Mouse (Mus musculus): Measurements from ENCODE around the gene Kif17.
"Not testable (repeated sequence)": the region's sequence is repeated elsewhere in the genome, so short reads cannot be mapped to it uniquely, and the experiment has no call there.

Gene Kif17

GRCm38 (mm10) chr4:138315781-138316180 lies 65.5 kb downstream of the Kif17 start:
- DNase-seq, result no peak

DNA sequence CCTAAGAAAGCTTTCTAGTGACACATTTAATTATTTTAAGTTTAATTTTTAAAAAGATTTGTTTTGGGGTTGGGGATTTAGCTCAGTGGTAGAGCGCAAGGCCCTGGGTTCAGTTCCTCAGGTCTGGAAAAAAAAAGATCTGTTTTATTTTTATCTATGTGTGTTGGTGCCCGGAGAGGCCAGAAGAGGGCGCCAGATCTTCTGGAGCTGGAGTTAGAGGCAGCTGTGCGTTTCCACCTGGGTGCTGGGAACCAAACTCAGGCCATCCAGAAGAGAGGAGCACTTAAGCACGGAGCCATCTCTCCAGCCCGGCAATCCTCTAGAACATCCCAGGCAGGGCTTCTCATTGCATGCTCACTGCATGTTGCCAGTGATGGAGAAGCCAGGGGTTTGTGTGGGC lies 66.1 kb downstream of the Kif17 start:
- no peak for DNase-seq

DNA sequence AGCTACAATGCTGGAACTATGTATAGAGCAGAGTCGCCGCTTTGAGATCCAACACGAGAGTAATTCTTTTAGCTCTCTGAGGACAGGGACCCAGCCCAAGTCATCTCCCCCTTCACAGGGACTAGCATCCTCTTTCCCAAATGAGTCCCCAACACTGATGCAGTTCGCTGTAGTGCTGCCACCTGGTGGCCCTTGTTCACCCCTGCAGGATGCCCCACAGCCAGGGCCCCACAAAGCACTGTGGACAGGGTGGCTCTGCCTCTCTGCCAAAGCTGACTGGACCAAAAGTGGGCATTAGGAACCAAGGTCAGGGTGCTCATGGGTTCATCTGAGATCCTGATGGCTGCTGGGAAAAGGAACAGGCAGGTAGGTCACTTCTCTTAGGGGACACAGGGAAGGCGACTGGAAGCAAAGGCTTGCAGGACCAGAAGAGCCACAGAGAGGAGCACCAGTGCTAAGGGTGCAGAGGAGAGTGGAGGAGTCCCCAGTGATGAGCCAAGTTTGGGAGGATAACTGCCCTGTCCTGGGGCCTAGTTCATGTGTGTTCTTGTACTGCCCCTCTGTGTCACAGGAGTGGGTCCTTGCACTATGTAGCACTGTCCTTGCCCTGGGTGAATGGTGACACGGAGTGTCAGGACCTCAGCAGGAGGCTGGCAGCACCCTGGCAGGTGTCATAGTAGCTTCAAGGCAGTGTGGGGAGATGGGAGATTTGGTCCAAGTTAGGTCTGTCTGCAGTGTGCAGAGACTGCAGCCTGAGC lies 68.5 kb downstream of the Kif17 start:
- DNase-seq, result peak in 1 of 2 experiments; percentile 47

DNA sequence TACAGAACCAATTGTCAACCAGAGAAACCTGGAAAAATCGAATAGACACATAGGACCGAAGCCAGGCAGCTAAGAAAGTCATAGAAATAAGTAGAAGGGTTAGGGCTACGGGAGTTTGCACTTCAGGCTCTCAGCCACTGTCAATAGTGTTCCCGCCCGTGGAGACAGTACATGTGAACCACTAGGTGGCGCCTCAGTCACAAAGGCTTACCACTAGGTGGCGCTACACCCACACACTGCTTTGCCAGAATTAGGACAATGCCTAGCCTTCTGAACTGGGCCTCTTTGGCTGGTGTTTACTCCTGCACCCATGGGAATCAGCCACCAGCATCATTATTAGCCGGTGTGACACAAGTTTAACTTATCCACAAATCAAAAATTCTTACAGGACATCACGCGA lies 69.3 kb downstream of the Kif17 start:
- peak; percentile 80 to 90 for DNase-seq

DNA sequence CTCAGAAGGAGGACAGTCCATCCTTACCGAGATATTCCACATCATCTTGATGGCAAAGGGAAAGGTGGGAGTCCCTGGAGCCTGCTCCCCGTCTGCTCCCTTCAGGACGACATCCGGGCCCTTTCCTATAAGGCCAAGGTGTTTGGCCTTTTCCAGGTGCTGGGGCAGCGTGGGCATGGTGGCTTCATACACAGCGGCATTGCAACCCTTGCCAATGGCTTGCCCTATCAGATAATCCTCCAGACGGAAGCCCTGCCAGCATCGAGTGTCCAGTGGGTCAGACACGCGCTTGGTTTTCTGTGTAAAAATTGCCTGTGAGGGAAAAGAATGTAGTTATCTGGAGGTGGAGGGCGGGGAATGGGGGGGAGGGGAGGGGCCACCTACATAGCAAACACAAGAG lies 70.5 kb downstream of the Kif17 start:
- DNase-seq, result no peak

DNA sequence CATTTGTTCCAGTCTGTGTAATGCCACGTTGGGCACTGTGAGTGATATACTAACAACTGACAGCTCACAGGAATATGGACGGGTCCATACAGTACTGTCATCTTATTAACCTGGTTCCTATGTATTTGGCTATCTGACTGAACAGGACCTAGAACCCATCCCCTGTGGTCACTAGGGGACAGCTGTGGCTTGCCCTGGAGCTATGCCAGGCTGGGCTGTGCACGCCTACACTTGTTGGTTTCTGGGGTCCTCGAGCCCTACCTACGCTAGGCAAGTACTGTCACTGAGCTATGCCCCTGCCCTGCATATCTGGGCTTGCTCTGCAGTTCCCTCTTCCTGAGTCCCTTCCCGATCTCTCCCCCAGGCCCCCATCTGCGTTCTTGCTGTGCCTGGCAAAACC lies 71.3 kb downstream of the Kif17 start:
- no peak for DNase-seq

DNA sequence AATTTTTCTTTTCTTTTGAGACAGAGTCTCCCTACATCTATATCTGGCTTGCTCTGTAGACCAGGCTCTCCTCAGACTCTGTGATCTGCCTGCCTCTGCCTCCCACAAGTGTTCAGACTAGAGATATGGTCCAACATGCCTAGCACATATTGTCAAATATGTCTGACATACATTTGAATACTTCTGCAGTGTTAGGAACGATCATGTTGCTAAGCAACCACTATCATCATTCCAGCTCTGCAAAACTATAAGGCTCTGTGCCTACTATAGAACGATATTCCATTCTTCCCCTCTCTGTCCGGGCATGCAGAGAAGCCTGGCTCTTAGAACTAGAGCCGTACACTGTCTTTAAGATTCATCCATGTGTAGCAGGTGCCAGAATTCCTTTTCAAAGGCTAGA lies 72.5 kb downstream of the Kif17 start:
- DNase-seq, result no peak

- DNase-seq, result no peak
Measured at GRCm38 (mm10) chr4:138323753-138324152, 73.5 kb downstream of the Kif17 start.

GRCm38 (mm10) chr4:138324451-138324850 lies 74.2 kb downstream of the Kif17 start:
- DNase-seq, result no peak

DNA sequence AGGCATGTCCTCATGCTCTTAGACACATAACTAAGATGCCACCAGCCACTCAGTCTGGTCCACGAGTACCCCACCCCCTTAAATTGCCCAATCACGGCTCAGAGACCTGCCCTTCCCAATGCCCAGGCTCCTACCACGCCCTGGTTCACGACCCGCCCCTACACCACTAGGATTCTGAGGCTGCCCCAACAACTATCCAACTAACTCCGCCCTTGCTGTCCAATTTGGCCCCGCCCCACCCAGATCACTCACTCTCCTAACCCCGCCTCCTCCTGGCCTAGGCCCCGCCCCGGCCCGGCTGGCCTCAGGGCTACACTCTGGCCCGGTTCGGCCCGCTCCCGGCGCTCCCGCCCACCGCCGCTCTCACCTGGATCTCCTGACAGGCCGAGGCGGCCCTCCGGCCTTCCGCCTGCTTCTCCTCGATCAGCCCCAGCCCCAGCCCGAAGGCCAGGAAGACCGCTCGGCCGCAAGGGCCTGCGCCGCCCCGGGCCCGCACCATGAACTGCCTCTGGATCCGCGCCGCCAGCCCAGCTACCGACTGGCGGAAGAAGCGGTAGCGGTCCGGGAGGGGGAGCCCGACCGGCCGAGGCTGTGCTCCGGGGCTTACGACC lies 75.3 kb downstream of the Kif17 start:
- DNase-seq, result peak; percentile 98 to 99

GRCm38 (mm10) chr4:138326077-138326695 lies 76.0 kb downstream of the Kif17 start, which contains the start of gene Pink1:
Gene Pink1, minus strand, starts transcription at chr4:138326307.
- peak; percentile 93 to 97 for DNase-seq

GRCm38 (mm10) chr4:138327155-138327554 lies 76.9 kb downstream of the Kif17 start:
- DNase-seq, result not testable (repeated sequence)

- DNase-seq, result no peak
Measured at GRCm38 (mm10) chr4:138327891-138328470, 77.7 kb downstream of the Kif17 start.

DNA sequence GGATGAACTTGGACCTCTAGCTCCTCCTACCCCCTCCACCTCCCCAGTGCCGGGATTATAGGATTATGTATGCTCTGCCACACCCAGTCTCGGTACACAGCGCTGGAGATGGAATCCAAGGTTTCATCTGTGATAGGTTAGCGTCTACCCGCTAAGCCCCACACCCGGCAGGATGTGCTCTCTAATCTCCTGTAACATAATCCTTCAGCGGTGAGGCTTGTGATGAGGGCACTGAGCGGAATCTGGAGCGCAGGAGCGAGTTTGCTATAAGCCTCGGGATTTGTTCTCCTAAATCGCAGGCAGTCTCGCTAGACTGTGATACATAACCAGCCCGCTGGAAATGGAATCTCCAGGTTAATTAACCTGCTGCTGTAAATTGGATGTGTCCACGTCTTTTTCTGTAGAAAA lies 80.0 kb downstream of the Kif17 start:
- no peak for DNase-seq

DNA sequence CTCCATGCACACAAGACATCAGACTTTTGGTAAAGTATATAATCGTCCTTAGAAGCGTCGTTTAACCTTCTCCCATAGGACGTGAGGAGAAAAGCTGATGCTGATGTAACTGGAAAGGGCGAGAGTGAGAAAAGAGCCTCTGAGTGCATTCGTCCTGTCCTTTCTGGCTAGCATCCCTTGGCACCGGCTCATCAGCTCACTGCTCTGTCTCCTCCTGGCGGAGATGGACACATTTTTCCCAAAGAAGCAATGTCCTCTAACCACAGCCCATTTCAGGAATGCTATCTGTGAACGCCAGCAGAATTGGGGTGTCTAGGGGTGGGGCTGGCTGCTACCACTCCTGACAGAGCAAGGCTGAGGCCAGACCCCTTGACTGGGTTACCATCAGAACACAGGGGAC lies 81.4 kb downstream of the Kif17 start:
- DNase-seq, result no peak

DNA sequence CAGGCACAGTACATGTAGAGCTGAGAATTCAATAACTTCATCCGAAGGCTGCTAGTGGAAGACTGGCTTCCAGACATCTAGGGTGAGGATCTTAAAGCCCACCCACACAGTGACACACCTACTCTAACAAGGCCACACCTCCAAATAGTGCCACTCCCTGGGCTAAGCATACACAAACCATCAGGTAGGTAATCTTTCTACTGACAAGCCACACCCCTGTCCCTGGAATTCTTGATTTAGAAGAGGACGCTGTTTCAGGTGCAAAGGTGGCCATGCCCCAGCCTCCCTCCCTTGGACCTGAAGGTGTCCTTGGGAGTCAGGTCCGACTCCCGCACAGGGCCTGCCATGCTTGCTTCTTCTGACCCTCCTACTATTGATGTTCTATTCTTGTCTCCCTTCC lies 82.9 kb downstream of the Kif17 start:
- no peak for DNase-seq

- DNase-seq, result no peak
Measured at GRCm38 (mm10) chr4:138335036-138335435, 84.8 kb downstream of the Kif17 start.

GRCm38 (mm10) chr4:138335648-138336047 lies 85.4 kb downstream of the Kif17 start:
- DNase-seq, result no peak

DNA sequence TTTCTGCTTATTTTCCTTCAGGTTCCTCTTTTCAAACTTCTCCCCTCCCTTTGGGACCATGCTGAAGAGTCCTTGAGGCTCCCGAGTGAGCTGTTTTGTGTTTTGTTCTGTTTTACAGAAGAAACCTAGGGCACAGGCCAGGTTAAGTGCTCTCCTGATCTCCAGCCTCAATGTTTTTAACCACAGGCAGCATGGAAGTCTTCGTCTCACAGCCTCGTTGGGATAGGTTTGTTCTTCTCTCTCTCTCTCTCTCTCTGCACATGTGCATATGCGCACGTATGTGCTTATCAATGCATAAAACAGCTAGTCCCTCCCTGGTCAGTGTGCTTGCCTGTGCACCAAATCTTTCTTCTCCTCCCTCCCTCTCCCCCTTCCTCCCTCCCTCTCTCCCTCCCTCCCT lies 86.6 kb downstream of the Kif17 start:
- no peak for DNase-seq

DNA sequence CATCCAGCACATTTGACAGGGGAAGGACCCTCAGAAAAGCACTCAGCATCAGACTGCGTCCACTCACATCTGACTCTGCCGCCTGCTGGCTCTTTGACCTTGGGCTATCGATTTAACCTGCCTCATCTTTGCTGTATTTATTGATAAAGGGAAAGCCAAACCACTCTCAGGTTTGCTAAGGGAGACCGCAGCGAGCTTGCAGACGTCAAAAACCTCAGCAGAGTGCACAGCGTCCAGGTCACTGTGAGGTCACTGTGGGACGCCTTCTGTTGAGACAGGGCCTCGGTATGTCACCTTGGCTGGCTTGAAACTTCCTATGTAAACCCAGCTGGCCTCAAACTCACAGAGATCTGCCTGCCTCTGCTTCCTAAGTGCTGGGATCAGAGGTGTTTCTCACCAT lies 87.1 kb downstream of the Kif17 start:
- no peak for DNase-seq

DNA sequence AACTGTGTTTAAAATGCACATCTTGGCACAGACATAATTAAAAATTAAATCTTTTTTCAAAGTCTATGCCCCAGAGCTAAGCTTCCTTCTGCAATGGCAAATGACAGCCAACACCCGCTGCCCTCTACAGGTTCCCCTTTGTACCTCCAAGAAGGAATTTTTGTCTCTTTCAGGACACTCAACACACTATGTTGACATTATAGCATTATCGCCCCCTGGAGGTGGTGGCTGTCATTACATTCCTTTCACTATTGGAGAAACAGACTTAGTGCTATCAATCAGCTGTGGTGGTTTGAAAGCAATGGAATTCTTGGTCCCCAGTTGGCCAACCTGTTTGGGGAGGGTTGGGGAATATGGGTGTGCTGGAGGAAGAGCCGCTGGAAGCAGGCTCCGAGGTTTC lies 89.7 kb downstream of the Kif17 start:
- peak; percentile 46 to 66 for DNase-seq

DNA sequence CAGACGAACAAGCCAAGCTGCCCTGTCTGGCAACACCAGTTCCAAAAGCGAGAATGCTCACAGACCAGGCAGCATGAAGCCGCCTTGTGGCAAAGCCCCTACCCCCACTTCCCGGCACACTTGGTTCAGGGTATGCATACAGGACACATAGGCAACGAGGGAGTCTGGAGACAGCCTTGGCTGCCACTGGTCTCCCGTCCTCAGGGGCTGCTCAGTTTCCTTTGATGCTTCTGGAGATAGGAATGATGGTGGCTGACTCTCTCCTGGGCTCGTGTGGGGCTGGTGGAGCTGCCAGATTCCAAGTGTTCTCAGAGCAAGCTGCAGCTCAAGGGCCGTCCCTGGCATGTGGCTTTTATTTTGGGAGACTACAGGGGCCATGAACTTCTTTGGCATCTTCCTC lies 91.2 kb downstream of the Kif17 start:
- no peak for DNase-seq

DNA sequence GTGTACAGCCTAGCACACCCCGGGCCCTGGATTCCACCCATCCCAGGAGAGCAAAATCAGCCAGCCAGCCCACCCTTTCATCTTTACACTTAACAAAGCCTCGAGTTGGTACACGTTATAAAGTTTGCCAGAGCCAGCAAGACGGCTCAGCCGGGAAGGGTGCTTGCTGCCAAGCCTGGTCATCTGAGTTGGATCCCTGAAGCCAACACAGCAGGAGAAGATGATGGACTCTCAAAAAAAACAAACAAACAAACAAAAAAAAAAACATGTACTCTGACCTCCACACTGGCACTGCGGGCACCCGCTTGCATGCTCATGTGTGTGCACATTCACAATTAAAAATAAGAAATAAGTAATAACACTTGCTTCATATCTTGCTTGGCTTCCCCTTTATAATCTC lies 91.8 kb downstream of the Kif17 start:
- DNase-seq, result no peak

DNA sequence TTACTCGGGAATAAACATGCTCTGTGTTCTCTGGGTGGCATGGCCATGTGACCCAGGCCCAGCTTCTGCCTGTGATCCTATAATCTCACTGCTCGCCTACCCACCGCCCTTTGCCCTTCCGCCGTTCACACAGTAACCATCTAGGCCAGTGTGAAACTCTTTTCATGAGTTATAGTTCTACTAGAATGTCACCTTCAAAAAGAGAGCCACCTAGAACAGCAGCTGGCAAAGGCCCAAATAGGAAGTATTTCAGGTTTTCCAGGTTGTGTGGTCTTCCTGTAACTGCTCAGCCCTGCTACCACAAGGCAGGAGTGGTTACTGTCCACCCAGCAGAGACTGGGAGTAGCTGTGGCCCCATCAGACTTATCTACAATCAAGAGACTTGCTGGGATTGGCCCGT lies 92.5 kb downstream of the Kif17 start:
- DNase-seq, result peak; percentile 90 to 93

Data from kidney, adult 8-10 months (tissue).